Mouse (Mus musculus): ENCODE measurements around the gene Nrgn.

- TF ChIP-seq CTCF (IDR thresholded peaks at IDR 0.05): no peak
- no peak for TF ChIP-seq EP300 (IDR thresholded peaks at IDR 0.05)
These were observed 51.5 kb downstream of the Nrgn start for GRCm38 (mm10) chr9:37501170-37501569.
